Mouse (Mus musculus): Measurements from ENCODE around the gene Gm11020. TPM values are rescaled to one million over a fixed set of nuclear protein-coding genes. Genes with fewer than 3 reads are reported as not detected.

Gene Gm11020
- total and polyA plus RNA-seq, 3 experiments, result not detected

DNA sequence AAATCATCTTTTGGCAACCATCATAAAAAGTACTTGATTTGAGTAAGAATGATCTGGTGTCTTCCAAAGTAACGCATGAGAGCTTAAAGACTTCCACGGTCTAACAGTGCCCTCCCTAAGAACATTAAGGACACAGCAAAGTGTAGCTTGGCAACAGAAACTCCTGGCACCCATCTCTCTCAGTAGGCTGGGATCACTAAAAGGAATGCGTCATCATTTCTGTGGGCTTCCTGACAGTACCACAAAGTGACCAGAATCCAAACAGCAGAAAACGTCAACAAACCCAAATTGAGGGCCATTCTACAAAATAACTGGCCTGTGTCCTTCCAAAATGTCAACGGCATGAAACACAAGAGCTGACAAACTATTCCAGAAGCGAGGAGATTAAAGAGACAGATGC lies 48.7 kb downstream of the Gm11020 start:
- DNase-seq (ENCODE audit: low read depth, low spot score), result no peak
- H3K9ac ChIP-seq (ENCODE audit: control insufficient read depth, low read depth, low read length, poor library complexity, severe bottlenecking), result no peak overlapping the region
- no peak overlapping the region for H3K27ac ChIP-seq (ENCODE audit: control insufficient read depth, low read depth, low read length)

DNA sequence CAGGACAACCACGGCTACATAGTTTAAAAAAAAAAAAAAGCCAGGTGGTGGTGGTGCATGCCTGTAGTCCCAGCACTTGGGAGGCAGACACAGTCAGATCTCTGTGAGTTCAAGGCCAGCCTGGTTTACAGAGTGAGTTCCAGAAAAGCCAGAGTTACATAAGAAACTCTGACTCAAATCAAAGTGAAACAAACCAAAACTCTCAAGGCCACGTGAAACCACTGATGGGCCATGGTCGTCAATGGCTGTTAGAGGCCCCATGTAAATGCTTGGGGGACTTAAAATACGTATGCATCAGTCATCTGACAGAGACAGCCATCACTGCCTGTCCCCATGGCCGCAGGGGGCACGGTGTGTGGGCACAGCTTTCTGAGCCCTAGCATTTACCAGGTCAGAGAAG lies 49.8 kb downstream of the Gm11020 start:
- H3K27ac ChIP-seq (ENCODE audit: control insufficient read depth, low read depth, low read length), result no peak overlapping the region
- no peak overlapping the region for H3K4me3 ChIP-seq (ENCODE audit: control insufficient read depth in 1 of 2, insufficient read depth in 1 of 2, low read depth in 2 of 2, low read length in 2 of 2)
- H3K27me3 ChIP-seq (ENCODE audit: control insufficient read depth in 1 of 2, insufficient read depth in 2 of 2, low read length in 2 of 2), result no peaks in the 10 kb centered on the region
- H3K9ac ChIP-seq (ENCODE audit: control insufficient read depth, low read depth, low read length, poor library complexity, severe bottlenecking), result no peak overlapping the region
- H3K4me1 ChIP-seq (ENCODE audit: control insufficient read depth in 1 of 2, insufficient read depth in 2 of 2, low read length in 2 of 2), result no peaks in the 10 kb centered on the region
- no peaks in the 10 kb centered on the region for H3K36me3 ChIP-seq (ENCODE audit: control insufficient read depth in 1 of 2, insufficient read depth in 2 of 2, low read length in 2 of 2)
- no peaks in the 10 kb centered on the region; the same call in 1 of the 2 replicates for H3K79me2 ChIP-seq (ENCODE audit: control insufficient read depth, insufficient read depth, low read length, poor library complexity)
- TF ChIP-seq GATA1 (IDR thresholded peaks at IDR 0.05; ENCODE audit: low read depth, low read length) (no peak), TCF12 (IDR thresholded peaks at IDR 0.05; ENCODE audit: low read depth, low read length) (no peak), RCOR1 (IDR thresholded peaks at IDR 0.05; ENCODE audit: low read depth, low read length) (no peak), MXI1 (IDR thresholded peaks at IDR 0.05; ENCODE audit: low read depth, low read length) (no peak), RAD21 (IDR thresholded peaks at IDR 0.05; ENCODE audit: low read depth, low read length) (no peak), NELFE (IDR thresholded peaks at IDR 0.05; ENCODE audit: low read depth, low read length) (no peak), USF1 (IDR thresholded peaks at IDR 0.05; ENCODE audit: low read depth, low read length) (no peak), ELF1 (IDR thresholded peaks at IDR 0.05; ENCODE audit: low read depth, low read length) (no peak), MAZ (IDR thresholded peaks at IDR 0.05; ENCODE audit: low read depth, low read length) (no peak), HCFC1 (IDR thresholded peaks at IDR 0.05; ENCODE audit: low read depth, low read length) (no peak), JUND (IDR thresholded peaks at IDR 0.05; ENCODE audit: low read depth, low read length) (no peak), MYB (IDR thresholded peaks at IDR 0.05; ENCODE audit: low read depth, low read length) (no peak), ZC3H11A (IDR thresholded peaks at IDR 0.05; ENCODE audit: low read depth, low read length) (no peak), POLR2AphosphoS2 (IDR thresholded peaks at IDR 0.05; ENCODE audit: low read length) (no peak), ZKSCAN1 (IDR thresholded peaks at IDR 0.05; ENCODE audit: low read depth, low read length) (no peak), POLR2AphosphoS5 (IDR thresholded peaks at IDR 0.05; ENCODE audit: borderline replicate concordance, low read depth, low read length) (no peak)
- no peaks in the 10 kb centered on the region for H3K9me3 ChIP-seq (replicated peaks; ENCODE audit: insufficient read depth, low read length)
- no peak for DNase-seq (ENCODE audit: low read depth, low spot score)

More for the DNA sequence above, 48.7 kb downstream of the Gm11020 start:
- H3K27me3 ChIP-seq (ENCODE audit: control insufficient read depth in 1 of 2, insufficient read depth in 2 of 2, low read length in 2 of 2), result no peaks in the 10 kb centered on the region
- no peaks in the 10 kb centered on the region for H3K4me1 ChIP-seq (ENCODE audit: control insufficient read depth in 1 of 2, insufficient read depth in 2 of 2, low read length in 2 of 2)
- H3K9me3 ChIP-seq (replicated peaks; ENCODE audit: insufficient read depth, low read length), result no peaks in the 10 kb centered on the region
- TF ChIP-seq SMC3 (IDR thresholded peaks at IDR 0.05; ENCODE audit: low read depth, low read length) (no peak), MAFK (IDR thresholded peaks at IDR 0.05; ENCODE audit: borderline replicate concordance, low read depth, low read length) (no peak), KAT2A (conservative IDR thresholded peaks at IDR 0.05; ENCODE audit: low read depth, low read length) (no peak), ZC3H11A (IDR thresholded peaks at IDR 0.05; ENCODE audit: low read depth, low read length) (no peak), UBTF (IDR thresholded peaks at IDR 0.05; ENCODE audit: borderline replicate concordance, insufficient read depth, low read depth, low read length) (no peak), USF1 (IDR thresholded peaks at IDR 0.05; ENCODE audit: low read depth, low read length) (no peak), MAX (IDR thresholded peaks at IDR 0.05; ENCODE audit: low read length) (no peak), NELFE (IDR thresholded peaks at IDR 0.05; ENCODE audit: low read depth, low read length) (no peak), ZMIZ1 (IDR thresholded peaks at IDR 0.05; ENCODE audit: low read depth, low read length) (no peak), MEF2A (IDR thresholded peaks at IDR 0.05; ENCODE audit: extremely low read depth, insufficient replicate concordance, low read depth, low read length, poor library complexity, severe bottlenecking) (no peak), GABPA (IDR thresholded peaks at IDR 0.05; ENCODE audit: low read depth, low read length) (no peak), RCOR1 (IDR thresholded peaks at IDR 0.05; ENCODE audit: low read depth, low read length) (no peak), ELF1 (IDR thresholded peaks at IDR 0.05; ENCODE audit: low read depth, low read length) (no peak), POLR2AphosphoS5 (IDR thresholded peaks at IDR 0.05; ENCODE audit: borderline replicate concordance, low read depth, low read length) (no peak), TBP (IDR thresholded peaks at IDR 0.05; ENCODE audit: low read depth, low read length) (no peak), CTCF (IDR thresholded peaks at IDR 0.05 in 2 of 3, conservative IDR thresholded peaks at IDR 0.05 in 1 of 3; ENCODE audit: control insufficient read depth in 1 of 3, insufficient read depth in 1 of 3, low read depth in 2 of 3, low read length in 3 of 3, poor library complexity in 1 of 3, severe bottlenecking in 1 of 3) (no peak), SIN3A (IDR thresholded peaks at IDR 0.05; ENCODE audit: low read length) (no peak), TCF12 (IDR thresholded peaks at IDR 0.05; ENCODE audit: low read depth, low read length) (no peak)
- H3K36me3 ChIP-seq (ENCODE audit: control insufficient read depth in 1 of 2, insufficient read depth in 2 of 2, low read length in 2 of 2), result no peaks in the 10 kb centered on the region
- no peak overlapping the region for H3K4me3 ChIP-seq (ENCODE audit: control insufficient read depth in 1 of 2, insufficient read depth in 1 of 2, low read depth in 2 of 2, low read length in 2 of 2)
- no peaks in the 10 kb centered on the region; the same call in 1 of the 2 replicates for H3K79me2 ChIP-seq (ENCODE audit: control insufficient read depth, insufficient read depth, low read length, poor library complexity)
